Mouse (Mus musculus): ENCODE measurements around the gene Sec31b. TPM values are rescaled to one million over a fixed set of nuclear protein-coding genes. Genes with fewer than 3 reads are reported as not detected.

The Sec31b gene
- total RNA-seq, 2 experiments from 2014 or later: 0.11 to 0.16 TPM

GRCm38 (mm10) chr19:44525551-44526205 is 20.0 kb downstream of the Sec31b start:
- no peak overlapping the region for H3K4me3 ChIP-seq

GRCm38 (mm10) chr19:44519152-44519551 is 26.5 kb downstream of the Sec31b start:
- no peak overlapping the region for H3K27ac ChIP-seq
- H3K4me3 ChIP-seq: no peak overlapping the region
- peak; percentile 20; the same call in 1 of the 2 replicates for TF ChIP-seq CTCF (IDR thresholded peaks at IDR 0.05)
- no peak for DNase-seq (ENCODE audit: extremely low spot score in 1 of 2, low spot score in 2 of 2)
- intact Hi-C loops (cut with DNase I): no loop called here

More at GRCm38 (mm10) chr19:44525551-44526205, 20.0 kb downstream of the Sec31b start:
- no peak for DNase-seq (ENCODE audit: extremely low spot score in 1 of 2, low spot score in 2 of 2)
- intact Hi-C loops (cut with DNase I): no loop called here
- no peak for TF ChIP-seq CTCF (IDR thresholded peaks at IDR 0.05)
- no peak overlapping the region for H3K27ac ChIP-seq

- DNase-seq (ENCODE audit: extremely low spot score in 1 of 2, low spot score in 2 of 2): no peak
- Histone ChIP-seq H3K27ac (no peak overlapping the region), H3K4me3 (no peak overlapping the region)
- no peak; the same call in 1 of the 2 replicates for TF ChIP-seq CTCF (IDR thresholded peaks at IDR 0.05)
- intact Hi-C loops (cut with DNase I): no loop called here
These were observed 27.5 kb downstream of the Sec31b start for GRCm38 (mm10) chr19:44517996-44518768.

GRCm38 (mm10) chr19:44515769-44516168 is 29.9 kb downstream of the Sec31b start:
- Histone ChIP-seq H3K4me3 (no peak overlapping the region), H3K27ac (no peak overlapping the region)
- no peak for DNase-seq (ENCODE audit: extremely low spot score in 1 of 2, low spot score in 2 of 2)
- TF ChIP-seq CTCF (IDR thresholded peaks at IDR 0.05): no peak
- intact Hi-C loops (cut with DNase I): no loop called here

- no peak for TF ChIP-seq CTCF (IDR thresholded peaks at IDR 0.05)
- H3K4me3 ChIP-seq: no peak overlapping the region
- no peak for DNase-seq (ENCODE audit: extremely low spot score in 1 of 2, low spot score in 2 of 2)
- H3K27ac ChIP-seq: no peak overlapping the region
- intact Hi-C loops (cut with DNase I): no loop called here
These were observed 30.9 kb downstream of the Sec31b start for GRCm38 (mm10) chr19:44514521-44515451.

- Histone ChIP-seq H3K27ac (no peak overlapping the region), H3K4me3 (no peak overlapping the region)
- no peak for DNase-seq (ENCODE audit: extremely low spot score in 1 of 2, low spot score in 2 of 2)
- intact Hi-C loops (cut with DNase I): no loop called here
- TF ChIP-seq CTCF (IDR thresholded peaks at IDR 0.05): no peak
These were observed 31.7 kb downstream of the Sec31b start for GRCm38 (mm10) chr19:44513921-44514482.

GRCm38 (mm10) chr19:44513054-44513833 is 32.4 kb downstream of the Sec31b start:
- Histone ChIP-seq H3K4me3 (no peak overlapping the region), H3K27ac (no peak overlapping the region)
- TF ChIP-seq CTCF (IDR thresholded peaks at IDR 0.05): no peak
- DNase-seq (ENCODE audit: extremely low spot score in 1 of 2, low spot score in 2 of 2): no peak
- intact Hi-C loops (cut with DNase I): no loop called here

GRCm38 (mm10) chr19:44512601-44513000 is 33.1 kb downstream of the Sec31b start:
- DNase-seq (ENCODE audit: extremely low spot score in 1 of 2, low spot score in 2 of 2): no peak
- H3K27ac ChIP-seq: no peak overlapping the region
- no peak for TF ChIP-seq CTCF (IDR thresholded peaks at IDR 0.05)
- intact Hi-C loops (cut with DNase I): no loop called here
- no peak overlapping the region for H3K4me3 ChIP-seq

GRCm38 (mm10) chr19:44511451-44512231 is 34.0 kb downstream of the Sec31b start:
- intact Hi-C loops (cut with DNase I): no loop called here

GRCm38 (mm10) chr19:44510534-44511175 is 35.0 kb downstream of the Sec31b start:
- Histone ChIP-seq H3K27ac (no peak overlapping the region), H3K4me3 (no peak overlapping the region)
- intact Hi-C loops (cut with DNase I): no loop called here
- TF ChIP-seq CTCF (IDR thresholded peaks at IDR 0.05): no peak
- DNase-seq (ENCODE audit: extremely low spot score in 1 of 2, low spot score in 2 of 2): no peak

More at GRCm38 (mm10) chr19:44511451-44512231, 34.0 kb downstream of the Sec31b start:
- Histone ChIP-seq H3K4me3 (peak overlapping the region; percentile 38), H3K27ac (no peak overlapping the region)
- no peak; the same call in 1 of the 2 replicates for TF ChIP-seq CTCF (IDR thresholded peaks at IDR 0.05)
- DNase-seq (ENCODE audit: extremely low spot score in 1 of 2, low spot score in 2 of 2): peak in 1 of 2 experiments; percentile 17
